Mouse (Mus musculus): ENCODE measurements around the gene Lamc3. TPM values are rescaled to one million over a fixed set of nuclear protein-coding genes. Genes with fewer than 3 reads are reported as not detected.

Lamc3 gene
- polyA plus RNA-seq (2015; fragmentation: Nextera tagmentation; extraction: Ambion mirVana), result 4.1 and 4.7 TPM in 2 replicates

DNA sequence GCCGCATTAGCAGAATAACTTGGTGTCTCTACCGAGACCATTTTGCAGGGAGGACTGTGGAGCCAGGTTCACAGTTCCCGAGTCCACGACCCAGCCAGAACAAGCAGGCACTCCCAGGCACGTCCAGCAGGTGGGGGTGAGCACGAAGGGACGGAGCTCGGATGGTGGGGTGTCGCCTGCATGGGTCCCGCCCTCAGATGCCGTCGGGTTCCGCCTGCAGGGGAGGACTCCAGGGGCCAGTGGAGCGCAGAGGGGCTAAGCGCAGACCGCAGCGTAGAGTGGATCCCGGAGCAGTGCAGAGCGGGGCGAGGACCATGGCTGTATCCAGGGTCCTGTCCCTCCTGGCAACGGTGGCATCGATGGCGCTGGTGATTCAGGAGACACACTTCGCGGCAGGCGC lies at the start of gene Lamc3:
TSS of gene Lamc3 (plus strand) at position 262 of the 400 bp plus-strand sequence.
- H3K9ac ChIP-seq (replicated peaks; ENCODE audit: low read length), result peak within 1 kb of the TSS; percentile 44
- peak; percentile 85 for ATAC-seq (ENCODE audit: low FRiP score, low TSS enrichment)
- WGBS, result 4% methylated on average over 25 of the region's 26 CpGs
- no peaks in the 10 kb centered on the region for H3K36me3 ChIP-seq (ENCODE audit: insufficient read depth, low read length)
- peak within 1 kb of the TSS; percentile 33 for H3K4me3 ChIP-seq (ENCODE audit: low read length)
- no peaks in the 10 kb centered on the region for H3K9me3 ChIP-seq (ENCODE audit: low read length)
- peak within 1 kb of the TSS; percentile 50 for H3K4me2 ChIP-seq (replicated peaks; ENCODE audit: low read depth, low read length)
- H3K27ac ChIP-seq (ENCODE audit: low read length), result no peak within 1 kb of the TSS
- peaks cover 15% of the 10 kb centered on the region for H3K4me1 ChIP-seq (ENCODE audit: insufficient read depth, low read length)
- peaks cover 55% of the 10 kb centered on the region for H3K27me3 ChIP-seq (ENCODE audit: insufficient read depth, low read length)

DNA sequence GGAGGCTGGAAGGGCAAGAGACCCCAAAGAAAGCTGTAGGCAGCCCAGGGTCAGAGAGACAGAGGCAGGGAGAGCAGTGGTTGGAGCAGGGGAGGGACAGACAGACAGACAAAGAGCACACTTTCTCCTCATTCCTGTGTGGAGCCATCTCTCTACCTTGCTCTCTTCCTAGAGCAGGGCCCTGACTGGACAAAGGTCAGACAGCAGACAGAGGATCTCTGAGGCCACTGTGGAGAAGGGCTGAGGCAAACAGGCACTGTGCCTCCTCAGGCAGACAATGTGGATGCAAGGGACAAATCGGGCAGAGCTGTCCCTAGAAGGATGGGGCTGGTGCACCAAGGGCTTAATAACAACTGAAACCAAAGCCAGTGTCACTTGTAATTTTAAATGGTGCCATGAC lies 48.2 kb upstream of the Lamc3 start:
- no peaks in the 10 kb centered on the region for H3K36me3 ChIP-seq (ENCODE audit: insufficient read depth, low read length)
- H3K9me3 ChIP-seq (ENCODE audit: low read length), result no peaks in the 10 kb centered on the region
- WGBS, result 53% methylated on average over 1 of the region's 1 CpGs
- no peak overlapping the region for H3K4me3 ChIP-seq (ENCODE audit: low read length)
- peaks cover 25% of the 10 kb centered on the region for H3K4me1 ChIP-seq (ENCODE audit: insufficient read depth, low read length)
- no peak overlapping the region for H3K4me2 ChIP-seq (replicated peaks; ENCODE audit: low read depth, low read length)
- H3K27ac ChIP-seq (ENCODE audit: low read length), result no peak overlapping the region
- peaks cover 14% of the 10 kb centered on the region; the same call in 1 of the 2 replicates for H3K27me3 ChIP-seq (ENCODE audit: insufficient read depth, low read length)
- no peak for ATAC-seq (ENCODE audit: low FRiP score, low TSS enrichment)
- no peak overlapping the region for H3K9ac ChIP-seq (replicated peaks; ENCODE audit: low read length)

DNA sequence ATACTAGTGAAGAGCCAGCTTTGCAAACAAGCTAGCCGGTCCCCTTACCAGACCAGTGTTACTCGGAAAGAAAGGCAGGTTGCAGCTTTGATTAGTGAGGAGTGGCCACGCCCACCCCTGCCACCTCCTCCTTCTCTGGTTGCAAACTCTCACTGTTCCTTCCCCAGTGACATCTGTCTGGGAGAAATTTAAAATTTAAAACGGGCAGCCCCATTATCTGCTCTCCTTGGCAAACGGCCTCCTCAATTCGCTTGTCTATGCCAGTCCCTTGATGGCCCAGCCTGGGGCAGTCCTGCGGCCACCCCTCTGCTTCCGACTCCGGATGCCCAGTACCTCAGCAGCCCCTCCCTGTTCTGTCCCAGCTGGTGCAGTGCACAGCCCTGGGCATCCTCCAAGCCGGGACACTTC lies 42.4 kb upstream of the Lamc3 start:
- WGBS, result under 1% methylated on average over 10 of the region's 10 CpGs
- Histone ChIP-seq H3K36me3 (ENCODE audit: insufficient read depth, low read length) (no peaks in the 10 kb centered on the region), H3K4me1 (ENCODE audit: insufficient read depth, low read length) (peaks cover 20% of the 10 kb centered on the region), H3K27me3 (ENCODE audit: insufficient read depth, low read length) (peaks cover 50% of the 10 kb centered on the region), H3K9me3 (ENCODE audit: low read length) (no peaks in the 10 kb centered on the region), H3K4me2 (replicated peaks; ENCODE audit: low read depth, low read length) (no peak overlapping the region), H3K4me3 (ENCODE audit: low read length) (0 out of 2 replicates have a peak overlapping the region, but pooled peaks have one; percentile 62), H3K27ac (ENCODE audit: low read length) (no peak overlapping the region), H3K9ac (replicated peaks; ENCODE audit: low read length) (no peak overlapping the region)
- ATAC-seq (ENCODE audit: low FRiP score, low TSS enrichment), result no peak

DNA sequence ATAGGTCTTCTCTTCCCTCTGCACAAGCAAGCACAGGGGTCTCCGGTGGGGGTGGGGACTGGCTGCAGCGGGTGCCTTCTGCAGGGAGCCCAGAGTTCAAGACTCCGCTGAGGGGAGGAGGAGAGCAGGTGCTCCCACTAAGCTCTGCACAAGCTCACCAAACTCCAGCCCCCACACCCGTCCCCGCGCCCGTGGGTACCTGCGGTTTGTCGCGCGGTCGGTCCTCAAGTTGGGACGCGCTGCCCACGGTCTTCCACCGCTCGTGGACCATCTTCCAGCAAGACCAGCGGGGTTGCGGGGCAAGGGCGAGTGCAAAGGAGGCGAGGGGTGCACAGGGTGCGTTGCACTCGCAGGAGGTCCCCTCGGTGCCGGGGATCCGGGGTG lies 41.6 kb upstream of the Lamc3 start:
- peak overlapping the region; percentile 62 for H3K4me3 ChIP-seq (ENCODE audit: low read length)
- H3K27me3 ChIP-seq (ENCODE audit: insufficient read depth, low read length), result peaks cover 44% of the 10 kb centered on the region
- peaks cover 20% of the 10 kb centered on the region for H3K4me1 ChIP-seq (ENCODE audit: insufficient read depth, low read length)
- ATAC-seq (ENCODE audit: low FRiP score, low TSS enrichment), result no peak
- H3K36me3 ChIP-seq (ENCODE audit: insufficient read depth, low read length), result no peaks in the 10 kb centered on the region
- H3K9ac ChIP-seq (replicated peaks; ENCODE audit: low read length), result peak overlapping the region; percentile 66
- H3K9me3 ChIP-seq (ENCODE audit: low read length), result no peaks in the 10 kb centered on the region
- H3K4me2 ChIP-seq (replicated peaks; ENCODE audit: low read depth, low read length), result peak overlapping the region; percentile 98
- 2% methylated on average over 26 of the region's 26 CpGs for WGBS
- no peak overlapping the region for H3K27ac ChIP-seq (ENCODE audit: low read length)

DNA sequence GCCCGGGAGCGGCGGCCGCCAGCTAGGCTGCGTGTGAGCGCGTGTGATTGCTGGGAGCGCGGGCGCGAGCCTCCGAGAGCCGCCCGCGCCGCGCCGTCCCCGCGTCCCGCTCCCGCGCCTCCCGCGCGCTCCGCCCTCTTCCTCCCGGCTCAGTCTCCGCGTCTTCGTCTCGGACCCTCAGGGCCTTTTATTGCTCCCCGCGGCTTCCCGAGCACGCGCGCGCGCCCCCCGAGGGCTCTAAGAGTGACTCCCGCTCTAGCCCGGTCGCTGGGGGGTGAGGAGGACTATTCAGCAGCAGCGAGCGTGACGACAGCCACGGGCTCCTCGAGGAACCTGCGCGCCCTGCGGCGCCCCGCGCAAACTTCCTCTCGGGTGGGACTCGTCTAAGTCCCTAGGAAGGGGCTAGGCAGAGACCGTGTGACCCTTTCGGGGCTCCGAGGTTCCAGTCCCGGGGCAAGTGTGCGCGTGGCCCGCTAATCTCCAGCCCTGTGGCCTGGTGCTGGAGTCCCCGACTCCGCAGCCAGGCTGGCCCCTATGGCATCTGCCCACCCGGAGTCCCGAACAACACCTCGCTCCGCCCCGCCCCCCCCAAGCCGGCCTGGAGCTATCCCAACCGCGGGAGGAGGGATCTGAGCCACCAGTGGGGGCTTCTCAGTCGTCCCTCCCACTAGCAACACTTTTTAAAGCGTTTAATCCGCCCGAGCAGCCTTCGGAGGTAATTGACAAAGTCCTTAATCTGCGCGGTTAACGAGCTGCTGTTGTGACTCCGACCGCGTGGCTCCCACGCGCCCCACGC lies 41.0 kb upstream of the Lamc3 start, which contains the start of gene Fibcd1:
TSS of gene Fibcd1 (minus strand) at position 110 of the 796 bp plus-strand sequence.
- peak within 1 kb of the TSS; percentile 66 for H3K9ac ChIP-seq (replicated peaks; ENCODE audit: low read length)
- H3K36me3 ChIP-seq (ENCODE audit: insufficient read depth, low read length), result no peaks in the 10 kb centered on the region
- no peak within 1 kb of the TSS for H3K27ac ChIP-seq (ENCODE audit: low read length)
- H3K9me3 ChIP-seq (ENCODE audit: low read length), result no peaks in the 10 kb centered on the region
- peak within 1 kb of the TSS; percentile 62 for H3K4me3 ChIP-seq (ENCODE audit: low read length)
- ATAC-seq (ENCODE audit: low FRiP score, low TSS enrichment), result peak; percentile 10; the same call in 1 of the 2 replicates
- peaks cover 20% of the 10 kb centered on the region for H3K4me1 ChIP-seq (ENCODE audit: insufficient read depth, low read length)
- 1% methylated on average over 71 of the region's 88 CpGs for WGBS
- peak within 1 kb of the TSS; percentile 98 for H3K4me2 ChIP-seq (replicated peaks; ENCODE audit: low read depth, low read length)
- H3K27me3 ChIP-seq (ENCODE audit: insufficient read depth, low read length), result peaks cover 44% of the 10 kb centered on the region

DNA sequence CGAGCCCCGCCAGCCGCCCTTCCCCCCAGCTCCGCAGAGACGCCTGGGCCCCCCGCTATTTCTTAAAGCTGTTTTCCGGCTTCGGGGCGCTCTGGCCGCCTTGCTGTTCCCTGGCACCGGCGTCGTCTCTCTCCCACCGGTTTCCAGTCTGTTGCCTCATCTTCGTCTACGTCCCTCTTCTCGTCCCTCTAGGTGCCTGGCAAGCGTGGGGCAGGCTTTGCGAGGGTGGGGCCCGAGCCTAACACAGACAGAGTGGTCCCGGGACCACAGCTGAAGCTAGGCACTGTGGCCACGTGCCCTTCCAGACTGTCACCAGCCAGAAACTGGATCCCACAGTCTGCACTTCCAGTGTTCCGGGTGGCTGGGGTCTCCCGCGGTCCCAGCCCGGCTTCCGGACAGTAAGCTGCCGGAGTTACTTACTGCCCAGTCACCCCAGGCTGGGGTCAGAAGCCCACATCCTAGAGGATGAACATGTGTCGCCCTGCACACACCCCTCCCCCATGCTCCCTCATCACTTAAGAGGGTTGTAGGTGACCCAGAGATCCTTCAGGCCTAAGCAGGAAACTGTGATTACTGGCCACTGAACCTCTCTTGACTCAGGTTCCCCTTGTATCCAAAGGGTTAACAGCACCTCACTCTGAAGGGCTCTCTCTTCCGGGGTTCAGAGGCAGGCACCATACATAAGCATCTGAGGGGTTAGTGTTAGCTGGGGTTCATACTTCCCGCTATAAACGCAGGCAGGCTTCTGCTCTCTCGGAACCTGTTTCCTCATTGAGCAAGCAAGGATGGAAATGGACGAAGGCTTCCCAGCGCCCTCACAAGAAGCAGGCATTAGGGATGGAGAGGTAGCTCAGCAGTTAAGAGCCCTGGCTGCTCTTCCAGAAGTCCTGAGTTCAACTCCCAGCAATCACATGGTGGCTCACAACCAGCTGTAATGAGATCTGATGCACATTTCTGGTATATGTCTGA lies 40.1 kb upstream of the Lamc3 start:
- 3% methylated on average over 34 of the region's 35 CpGs for WGBS
- peaks cover 41% of the 10 kb centered on the region for H3K27me3 ChIP-seq (ENCODE audit: insufficient read depth, low read length)

DNA sequence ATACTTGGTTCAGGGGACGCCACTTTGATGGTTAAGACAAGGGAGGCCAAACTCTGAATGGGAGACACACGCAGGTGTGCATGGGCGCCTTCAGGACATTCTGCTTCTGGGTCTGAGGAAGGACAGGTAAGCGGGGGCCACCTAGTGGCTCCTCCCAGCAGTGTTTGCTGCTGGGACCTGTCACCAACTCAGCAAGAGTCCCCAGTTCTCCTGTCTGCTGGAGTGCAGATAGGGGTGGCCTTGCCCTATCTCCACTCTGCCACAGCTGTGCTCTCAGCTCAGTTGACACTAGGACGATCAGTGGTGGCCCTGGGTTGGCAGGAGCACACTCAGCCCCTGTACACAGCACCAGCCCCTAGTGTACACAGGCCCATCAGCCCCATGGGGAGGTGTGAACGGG lies 39.2 kb upstream of the Lamc3 start:
- H3K27me3 ChIP-seq (ENCODE audit: insufficient read depth, low read length), result peaks cover 41% of the 10 kb centered on the region
- 20% methylated on average over 6 of the region's 6 CpGs for WGBS

More for the DNA sequence above, 40.1 kb upstream of the Lamc3 start:
- Histone ChIP-seq H3K36me3 (ENCODE audit: insufficient read depth, low read length) (no peaks in the 10 kb centered on the region), H3K9me3 (ENCODE audit: low read length) (no peaks in the 10 kb centered on the region), H3K27ac (ENCODE audit: low read length) (no peak overlapping the region), H3K4me1 (ENCODE audit: insufficient read depth, low read length) (peaks cover 20% of the 10 kb centered on the region), H3K9ac (replicated peaks; ENCODE audit: low read length) (peak overlapping the region; percentile 66), H3K4me2 (replicated peaks; ENCODE audit: low read depth, low read length) (peak overlapping the region; percentile 98), H3K4me3 (ENCODE audit: low read length) (peak overlapping the region; percentile 62)
- ATAC-seq (ENCODE audit: low FRiP score, low TSS enrichment), result peak; percentile 24; the same call in 1 of the 2 replicates

DNA sequence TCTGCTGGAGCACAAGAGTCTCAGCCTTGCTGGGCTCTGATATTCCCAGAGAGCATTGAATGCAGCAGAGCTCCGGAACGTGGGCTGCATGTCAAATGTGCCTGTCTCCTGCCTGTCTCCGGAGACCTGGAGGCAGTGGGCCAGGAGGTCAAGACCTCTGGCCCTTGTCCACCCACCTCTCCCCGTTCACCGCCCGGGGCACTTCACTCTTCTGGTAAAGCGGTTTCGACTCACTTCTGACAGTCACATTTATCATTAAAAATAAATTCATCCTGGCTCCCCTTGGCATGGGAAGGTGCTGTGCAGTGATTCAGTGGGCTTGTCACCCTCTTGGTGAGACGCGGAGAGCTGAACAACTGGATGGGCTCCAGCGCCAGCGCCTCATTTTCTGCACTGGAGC lies 37.0 kb upstream of the Lamc3 start:
- WGBS, result 25% methylated on average over 12 of the region's 12 CpGs
- H3K4me3 ChIP-seq (ENCODE audit: low read length), result no peak overlapping the region
- no peak overlapping the region for H3K27ac ChIP-seq (ENCODE audit: low read length)

More for the DNA sequence above, 39.2 kb upstream of the Lamc3 start:
- Histone ChIP-seq H3K9ac (replicated peaks; ENCODE audit: low read length) (no peak overlapping the region), H3K4me1 (ENCODE audit: insufficient read depth, low read length) (peaks cover 20% of the 10 kb centered on the region), H3K27ac (ENCODE audit: low read length) (no peak overlapping the region), H3K36me3 (ENCODE audit: insufficient read depth, low read length) (no peaks in the 10 kb centered on the region), H3K4me2 (replicated peaks; ENCODE audit: low read depth, low read length) (no peak overlapping the region), H3K9me3 (ENCODE audit: low read length) (no peaks in the 10 kb centered on the region), H3K4me3 (ENCODE audit: low read length) (no peak overlapping the region)
- ATAC-seq (ENCODE audit: low FRiP score, low TSS enrichment), result peak; percentile 12; the same call in 1 of the 2 replicates

DNA sequence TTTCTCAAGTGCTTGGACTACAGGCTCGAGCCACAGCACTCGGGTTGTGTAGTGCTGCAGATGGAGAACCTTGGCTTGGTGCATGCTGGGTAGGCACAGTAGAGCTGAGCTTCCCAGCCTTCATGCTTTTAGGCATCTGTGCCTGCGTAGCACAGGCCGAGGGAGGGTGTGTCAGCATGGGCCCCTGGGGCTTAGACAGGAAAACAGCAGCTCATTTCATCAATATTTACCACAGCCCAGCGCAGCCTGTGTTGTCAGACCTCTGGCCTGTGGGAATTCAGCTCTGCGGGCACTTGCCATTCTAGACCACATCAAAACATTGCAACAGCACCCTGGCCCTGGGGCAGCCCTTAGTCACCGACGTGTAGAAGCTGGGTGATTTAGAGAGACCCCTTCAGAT lies 31.1 kb upstream of the Lamc3 start:
- H3K4me1 ChIP-seq (ENCODE audit: insufficient read depth, low read length), result peaks cover 14% of the 10 kb centered on the region
- H3K27ac ChIP-seq (ENCODE audit: low read length), result no peak overlapping the region
- ATAC-seq (ENCODE audit: low FRiP score, low TSS enrichment), result no peak
- H3K4me3 ChIP-seq (ENCODE audit: low read length), result no peak overlapping the region
- no peaks in the 10 kb centered on the region for H3K9me3 ChIP-seq (ENCODE audit: low read length)
- no peaks in the 10 kb centered on the region for H3K27me3 ChIP-seq (ENCODE audit: insufficient read depth, low read length)
- H3K9ac ChIP-seq (replicated peaks; ENCODE audit: low read length), result no peak overlapping the region
- no peak overlapping the region for H3K4me2 ChIP-seq (replicated peaks; ENCODE audit: low read depth, low read length)
- H3K36me3 ChIP-seq (ENCODE audit: insufficient read depth, low read length), result no peaks in the 10 kb centered on the region
- WGBS, result 72% methylated on average over 8 of the region's 8 CpGs

More for the DNA sequence above, 37.0 kb upstream of the Lamc3 start:
- H3K27me3 ChIP-seq (ENCODE audit: insufficient read depth, low read length), result peaks cover 26% of the 10 kb centered on the region
- H3K36me3 ChIP-seq (ENCODE audit: insufficient read depth, low read length), result no peaks in the 10 kb centered on the region
- H3K9me3 ChIP-seq (ENCODE audit: low read length), result no peaks in the 10 kb centered on the region
- H3K9ac ChIP-seq (replicated peaks; ENCODE audit: low read length), result no peak overlapping the region
- peaks cover 28% of the 10 kb centered on the region for H3K4me1 ChIP-seq (ENCODE audit: insufficient read depth, low read length)
- no peak overlapping the region for H3K4me2 ChIP-seq (replicated peaks; ENCODE audit: low read depth, low read length)
- no peak for ATAC-seq (ENCODE audit: low FRiP score, low TSS enrichment)
